Mouse (Mus musculus): ENCODE measurements at regions not wholly inside any gene's neighbourhood (a gene's known extent, or its start where the extent isn't known, plus 50 kb on each side); places are given as distances from the start of the nearest gene placed in this dataset.

DNA sequence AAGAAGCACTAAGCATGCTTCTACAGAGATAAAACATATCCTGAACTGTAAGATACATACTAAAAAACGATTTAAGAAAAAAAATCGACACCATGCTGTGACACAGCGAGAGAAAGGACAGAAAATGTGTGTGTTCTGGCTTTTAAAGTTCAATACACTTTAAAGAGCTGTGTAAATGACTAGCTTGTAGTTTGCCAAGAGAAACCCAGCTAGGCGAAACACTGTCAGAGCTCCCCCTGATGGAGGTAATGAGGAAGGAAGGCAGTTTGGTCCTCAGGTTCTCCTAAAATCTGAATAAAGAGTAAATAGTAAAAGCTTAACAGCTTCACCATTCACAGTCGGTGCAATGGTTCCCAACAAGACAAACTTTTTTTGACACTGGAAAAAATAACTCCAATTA, 67.1 kb upstream of the Gabrg2 start:
- no peak overlapping the region for H3K27ac ChIP-seq (replicated peaks; ENCODE audit: low read depth, low read length)
- no peaks in the 10 kb centered on the region for H3K4me1 ChIP-seq (ENCODE audit: control insufficient read depth, insufficient read depth, low read length)
- no peaks in the 10 kb centered on the region for H3K27me3 ChIP-seq (ENCODE audit: control insufficient read depth, insufficient read depth, low read length)
- H3K4me2 ChIP-seq (replicated peaks; ENCODE audit: low read depth, low read length, severe bottlenecking): peak overlapping the region; percentile 31; the same call in 1 of the 2 replicates
- ATAC-seq (ENCODE audit: low FRiP score, low read depth) (no peak), DNase-seq (ENCODE audit: low spot score) (peak; percentile 40)
- no peaks in the 10 kb centered on the region for H3K36me3 ChIP-seq (ENCODE audit: control insufficient read depth, insufficient read depth, low read length)
- TF ChIP-seq POLR2A (IDR thresholded peaks at IDR 0.05; ENCODE audit: borderline replicate concordance, extremely low read depth, insufficient read depth, insufficient read length): no peak
- no peaks in the 10 kb centered on the region for H3K9me3 ChIP-seq (ENCODE audit: control insufficient read depth, low read length)
- H3K9ac ChIP-seq (ENCODE audit: low read depth, low read length, severe bottlenecking): no peak overlapping the region
- H3K4me3 ChIP-seq (replicated peaks; ENCODE audit: low read length): no peak overlapping the region
- 6% methylated on average over 5 of the region's 5 CpGs for WGBS

DNA sequence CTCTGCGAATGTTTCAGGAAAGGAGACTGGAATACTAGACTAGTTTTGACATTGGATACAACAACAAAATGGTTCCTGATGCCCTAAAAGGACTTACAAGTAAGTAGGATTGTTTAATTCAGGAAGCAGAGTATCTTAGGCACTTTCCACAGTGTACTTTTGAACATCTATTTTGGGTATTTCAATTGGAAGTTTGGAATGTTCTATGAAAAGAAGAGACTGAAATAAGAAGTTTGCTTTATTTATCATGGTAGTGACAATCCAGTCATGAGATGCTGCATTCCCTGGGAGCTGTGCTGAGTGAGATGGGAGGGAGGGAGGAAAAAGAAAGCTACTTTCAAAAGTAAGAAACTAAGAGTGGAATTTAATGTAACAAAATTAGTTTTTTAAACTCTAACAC, 50.9 kb upstream of the Gabrg2 start:
- no peak for ATAC-seq (ENCODE audit: low FRiP score, low read depth)
- no peak for TF ChIP-seq POLR2A (IDR thresholded peaks at IDR 0.05; ENCODE audit: borderline replicate concordance, extremely low read depth, insufficient read depth, insufficient read length)
- no peak overlapping the region for H3K4me2 ChIP-seq (replicated peaks; ENCODE audit: low read depth, low read length, severe bottlenecking)
- no peak for DNase-seq (ENCODE audit: low spot score)
- H3K4me3 ChIP-seq (replicated peaks; ENCODE audit: low read length): no peak overlapping the region
- no peak overlapping the region for H3K27ac ChIP-seq (replicated peaks; ENCODE audit: low read depth, low read length)
- H3K36me3 ChIP-seq (ENCODE audit: control insufficient read depth, insufficient read depth, low read length): no peaks in the 10 kb centered on the region
- WGBS: 79% methylated on average over 1 of the region's 1 CpGs
- no peak overlapping the region for H3K9ac ChIP-seq (ENCODE audit: low read depth, low read length, severe bottlenecking)
- no peaks in the 10 kb centered on the region for H3K27me3 ChIP-seq (ENCODE audit: control insufficient read depth, insufficient read depth, low read length)
- no peaks in the 10 kb centered on the region for H3K9me3 ChIP-seq (ENCODE audit: control insufficient read depth, low read length)
- H3K4me1 ChIP-seq (ENCODE audit: control insufficient read depth, insufficient read depth, low read length): no peaks in the 10 kb centered on the region
